Mouse (Mus musculus) MEL (cell line): ENCODE results near the gene Pbx3.

Experiments used
- CHD1 ChIP-seq: IDR thresholded peaks from 2 replicates; pipeline ENCODE4 v1.6.1; 2012; ENCODE audit warnings: low read depth, mild to moderate bottlenecking, inconsistent platforms, low read length, improper control_type of control experiment
- CTCF ChIP-seq, 3 experiments: IDR thresholded peaks in 2 of 3; conservative IDR thresholded peaks in 1 of 3; 2 replicates each; pipeline ENCODE4 v1.5.1; 2011 to 2012; ENCODE audit warnings: low read length in 3 of 3, low read depth in 2 of 3, mild to moderate bottlenecking in 2 of 3, improper control_type of control experiment in 1 of 3, inconsistent platforms in 1 of 3, mixed read lengths in 1 of 3, moderate library complexity in 1 of 3; ENCODE audit not compliant: control insufficient read depth in 1 of 3, insufficient read depth in 1 of 3, poor library complexity in 1 of 3, severe bottlenecking in 1 of 3
- EP300 ChIP-seq, 2 experiments: IDR thresholded peaks; 2 replicates each; pipeline ENCODE4 v1.6.1; 2011; ENCODE audit warnings: improper control_type of control experiment in 2 of 2, low read length in 2 of 2, low read depth in 1 of 2, mild to moderate bottlenecking in 1 of 2
- POLR2A ChIP-seq, 2 experiments: IDR thresholded peaks; 2 replicates each; pipeline ENCODE4 v1.6.1; 2011 to 2012; ENCODE audit warnings: low read length in 2 of 2, mild to moderate bottlenecking in 2 of 2, control low read depth in 1 of 2, improper control_type of control experiment in 1 of 2, low read depth in 1 of 2, moderate library complexity in 1 of 2; ENCODE audit not compliant: control insufficient read depth in 1 of 2, insufficient read depth in 1 of 2, poor library complexity in 1 of 2

DNA sequence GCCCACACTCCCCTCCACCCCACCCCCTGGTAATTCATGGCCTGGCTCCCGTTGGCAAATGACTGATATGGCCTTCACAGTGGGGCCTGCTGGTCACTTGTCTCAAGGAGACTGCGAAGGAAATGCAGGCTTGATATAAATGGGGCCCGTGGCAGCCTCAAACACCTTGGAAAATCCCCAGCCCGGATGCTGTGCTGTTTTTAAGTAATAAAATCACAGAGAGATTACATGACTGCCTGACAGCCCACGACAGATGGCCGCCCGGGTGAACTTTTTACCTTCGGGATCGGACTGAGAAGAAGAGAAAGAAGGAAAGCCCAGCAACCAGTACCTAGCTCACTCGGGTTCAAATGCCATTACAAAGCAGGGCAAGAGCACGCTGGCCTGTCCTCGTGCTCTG lies 249.0 kb downstream of the Pbx3 start:
- no peak for TF ChIP-seq CHD1
- TF ChIP-seq CTCF (IDR thresholded peaks at IDR 0.05 in 2 of 3, conservative IDR thresholded peaks at IDR 0.05 in 1 of 3; ENCODE audit: control insufficient read depth in 1 of 3, insufficient read depth in 1 of 3, low read depth in 2 of 3, low read length in 3 of 3, poor library complexity in 1 of 3, severe bottlenecking in 1 of 3) = no peak
- TF ChIP-seq EP300 (IDR thresholded peaks at IDR 0.05; ENCODE audit: low read depth in 1 of 2, low read length in 2 of 2) = no peak
- no peak for TF ChIP-seq POLR2A (IDR thresholded peaks at IDR 0.05; ENCODE audit: control insufficient read depth in 1 of 2, insufficient read depth in 1 of 2, low read depth in 1 of 2, low read length in 2 of 2, poor library complexity in 1 of 2)
